Mouse (Mus musculus) erythroblast, embryonic 14.5 days (primary cell): ENCODE results near the gene Fndc3a. TPM values are rescaled to one million over a fixed set of nuclear protein-coding genes. Genes with fewer than 3 reads are reported as not detected.

Experiments
- H3K27me3 ChIP-seq: 2 replicates; pipeline ENCODE4 v1.6.1; 2012; ENCODE audit warnings: inconsistent platforms; ENCODE audit not compliant: control insufficient read depth
- H3K36me3 ChIP-seq: 2 replicates; pipeline ENCODE4 v1.6.1; 2012; ENCODE audit warnings: mild to moderate bottlenecking, inconsistent platforms; ENCODE audit not compliant: control insufficient read depth
- H3K4me1 ChIP-seq: 2 replicates; pipeline ENCODE4 v1.6.1; 2012; ENCODE audit warnings: inconsistent platforms; ENCODE audit not compliant: control insufficient read depth
- H3K4me3 ChIP-seq: replicated peaks from 2 replicates; pipeline ENCODE3; 2012; ENCODE audit warnings: moderate library complexity, mild to moderate bottlenecking, inconsistent platforms
- H3K9me3 ChIP-seq: 2 replicates; pipeline ENCODE4 v1.6.1; 2012; ENCODE audit warnings: low read length, inconsistent platforms, mixed read lengths; ENCODE audit not compliant: control insufficient read depth
- GATA1 ChIP-seq: IDR thresholded peaks from 2 replicates; pipeline ENCODE4 v1.6.1; 2012; ENCODE audit warnings: low read length, inconsistent platforms, mixed read lengths
- TAL1 ChIP-seq: IDR thresholded peaks from 3 replicates; pipeline ENCODE4 v1.6.1; 2012; ENCODE audit warnings: low read length, inconsistent platforms, mixed read lengths
- polyA plus RNA-seq: library from polyadenylated mRNA; stranded (reverse); fragments of >175 nt; gene quantifications from 2 replicates; pipeline ENCODE4 v1.2.3, GENCODE M21; 2012

Gene Fndc3a
- polyA plus RNA-seq, 1 experiment: 0.08 TPM

- H3K9me3 ChIP-seq: no peaks in the 10 kb centered on the region
- TF ChIP-seq TAL1: no peak
- no peak for TF ChIP-seq GATA1
- H3K4me3 ChIP-seq: no peak overlapping the region
- H3K27me3 ChIP-seq: no peaks in the 10 kb centered on the region
- no peaks in the 10 kb centered on the region for H3K36me3 ChIP-seq
- H3K4me1 ChIP-seq: no peaks in the 10 kb centered on the region
Observed at GRCm38 (mm10) chr14:72625411-72625810, 84.4 kb downstream of the Fndc3a start.

GRCm38 (mm10) chr14:72604077-72604476 lies 105.7 kb downstream of the Fndc3a start:
- H3K4me3 ChIP-seq: peak overlapping the region; percentile 79

GRCm38 (mm10) chr14:72603194-72603521 lies 106.6 kb downstream of the Fndc3a start:
- peaks cover 22% of the 10 kb centered on the region for H3K4me1 ChIP-seq
- peak overlapping the region; percentile 79 for H3K4me3 ChIP-seq
- no peaks in the 10 kb centered on the region for H3K9me3 ChIP-seq
- no peaks in the 10 kb centered on the region for H3K36me3 ChIP-seq
- no peaks in the 10 kb centered on the region for H3K27me3 ChIP-seq
- TF ChIP-seq TAL1: no peak
- TF ChIP-seq GATA1: no peak

More at GRCm38 (mm10) chr14:72604077-72604476, 105.7 kb downstream of the Fndc3a start:
- H3K9me3 ChIP-seq: no peaks in the 10 kb centered on the region
- no peak for TF ChIP-seq GATA1
- TF ChIP-seq TAL1: no peak
- H3K27me3 ChIP-seq: no peaks in the 10 kb centered on the region
- H3K36me3 ChIP-seq: no peaks in the 10 kb centered on the region
- peaks cover 22% of the 10 kb centered on the region for H3K4me1 ChIP-seq

- TF ChIP-seq TAL1 (no peak), GATA1 (no peak)
- Histone ChIP-seq H3K36me3 (no peaks in the 10 kb centered on the region; the same call in 1 of the 2 replicates), H3K4me1 (peaks cover 22% of the 10 kb centered on the region), H3K27me3 (no peaks in the 10 kb centered on the region), H3K4me3 (peak overlapping the region; percentile 79), H3K9me3 (no peaks in the 10 kb centered on the region)
Observed at GRCm38 (mm10) chr14:72602521-72603193, 107.1 kb downstream of the Fndc3a start.

GRCm38 (mm10) chr14:72601381-72602305 lies 108.2 kb downstream of the Fndc3a start:
- H3K9me3 ChIP-seq: no peaks in the 10 kb centered on the region
- no peak for TF ChIP-seq TAL1
- no peak for TF ChIP-seq GATA1
- peaks cover 22% of the 10 kb centered on the region for H3K4me1 ChIP-seq
- H3K27me3 ChIP-seq: no peaks in the 10 kb centered on the region
- peak overlapping the region; percentile 79 for H3K4me3 ChIP-seq
- no peaks in the 10 kb centered on the region; the same call in 1 of the 2 replicates for H3K36me3 ChIP-seq

GRCm38 (mm10) chr14:72600375-72600774 lies 109.4 kb downstream of the Fndc3a start:
- H3K4me3 ChIP-seq: no peak overlapping the region
- no peaks in the 10 kb centered on the region for H3K27me3 ChIP-seq
- H3K36me3 ChIP-seq: peaks cover 2% of the 10 kb centered on the region; the same call in 1 of the 2 replicates
- H3K9me3 ChIP-seq: no peaks in the 10 kb centered on the region
- H3K4me1 ChIP-seq: peaks cover 22% of the 10 kb centered on the region
- TF ChIP-seq TAL1 (no peak), GATA1 (no peak)

- H3K4me3 ChIP-seq: no peak overlapping the region
- peaks cover 21% of the 10 kb centered on the region for H3K4me1 ChIP-seq
- peaks cover 2% of the 10 kb centered on the region; the same call in 1 of the 2 replicates for H3K36me3 ChIP-seq
- no peaks in the 10 kb centered on the region for H3K9me3 ChIP-seq
- H3K27me3 ChIP-seq: no peaks in the 10 kb centered on the region
- no peak for TF ChIP-seq GATA1
- no peak for TF ChIP-seq TAL1
Observed at GRCm38 (mm10) chr14:72598976-72599740, 110.6 kb downstream of the Fndc3a start.

- Histone ChIP-seq H3K27me3 (no peaks in the 10 kb centered on the region), H3K4me1 (peaks cover 4% of the 10 kb centered on the region), H3K36me3 (peaks cover 8% of the 10 kb centered on the region), H3K9me3 (no peaks in the 10 kb centered on the region), H3K4me3 (no peak overlapping the region)
- TF ChIP-seq GATA1 (no peak), TAL1 (no peak)
Observed at GRCm38 (mm10) chr14:72594191-72594590, 115.6 kb downstream of the Fndc3a start.

- no peak overlapping the region for H3K4me3 ChIP-seq
- TF ChIP-seq GATA1 (no peak), TAL1 (no peak)
- H3K9me3 ChIP-seq: no peaks in the 10 kb centered on the region
- no peaks in the 10 kb centered on the region for H3K27me3 ChIP-seq
- H3K36me3 ChIP-seq: peaks cover 19% of the 10 kb centered on the region
- H3K4me1 ChIP-seq: peaks cover 4% of the 10 kb centered on the region
Observed at GRCm38 (mm10) chr14:72589415-72589814, 120.4 kb downstream of the Fndc3a start.
